Mouse (Mus musculus): ENCODE measurements around the gene Zfp398. TPM values are rescaled to one million over a fixed set of nuclear protein-coding genes. Genes with fewer than 3 reads are reported as not detected.

The Zfp398 gene
- 10 to 100 TPM; 21.0 to 21.3 TPM for total RNA-seq (2021)
- long read RNA-seq, experiment 1, full-length matches to known transcripts = 5 of 13 reads
- long read RNA-seq, experiment 1, partial matches to known transcripts = 7 of 13 reads
- long read RNA-seq, experiment 1, other reads (novel, unspliced or antisense) = 1 of 13 reads
- long read RNA-seq, experiment 2, partial matches to known transcripts = 2 of 4 reads
- long read RNA-seq, experiment 2, other reads (novel, unspliced or antisense) = 1 of 4 reads

- peak; percentile 96 for DNase-seq (ENCODE audit: low spot score in 2 of 2)
Measured at GRCm38 (mm10) chr6:47835482-47835983, at the start of gene Zfp398. Zfp398 (plus strand) TSS chr6:47835661.

GRCm38 (mm10) chr6:47787941-47788736, 47.3 kb upstream of the Zfp398 start:
- peak; percentile 74 to 79 for DNase-seq (ENCODE audit: low spot score in 2 of 2)

- DNase-seq (ENCODE audit: low spot score in 2 of 2) = no peak
Measured at GRCm38 (mm10) chr6:47788821-47789220, 46.6 kb upstream of the Zfp398 start.

- no peak for DNase-seq (ENCODE audit: low spot score in 2 of 2)
Measured at GRCm38 (mm10) chr6:47790745-47791144, 44.7 kb upstream of the Zfp398 start.

GRCm38 (mm10) chr6:47792533-47792932, 42.9 kb upstream of the Zfp398 start:
- no peak for DNase-seq (ENCODE audit: low spot score in 2 of 2)

GRCm38 (mm10) chr6:47793284-47793683, 42.2 kb upstream of the Zfp398 start:
- DNase-seq (ENCODE audit: low spot score in 2 of 2) = no peak

GRCm38 (mm10) chr6:47794106-47794830, 41.2 kb upstream of the Zfp398 start:
- peak; percentile 24 to 25 for DNase-seq (ENCODE audit: low spot score in 2 of 2)

- DNase-seq (ENCODE audit: low spot score in 2 of 2) = peak in 1 of 2 experiments; percentile 46
Measured at GRCm38 (mm10) chr6:47799079-47799478, 36.4 kb upstream of the Zfp398 start.

GRCm38 (mm10) chr6:47805520-47805919, 29.9 kb upstream of the Zfp398 start:
- DNase-seq (ENCODE audit: low spot score in 2 of 2) = no peak

- DNase-seq (ENCODE audit: low spot score in 2 of 2) = no peak
Measured at GRCm38 (mm10) chr6:47807419-47807818, 28.0 kb upstream of the Zfp398 start.

GRCm38 (mm10) chr6:47808545-47808944, 26.9 kb upstream of the Zfp398 start:
- no peak for DNase-seq (ENCODE audit: low spot score in 2 of 2)

- DNase-seq (ENCODE audit: low spot score in 2 of 2) = no peak
Measured at GRCm38 (mm10) chr6:47809053-47809452, 26.4 kb upstream of the Zfp398 start.

- no peak for DNase-seq (ENCODE audit: low spot score in 2 of 2)
Measured at GRCm38 (mm10) chr6:47810181-47810580, 25.3 kb upstream of the Zfp398 start.

GRCm38 (mm10) chr6:47811324-47811723, 24.1 kb upstream of the Zfp398 start:
- DNase-seq (ENCODE audit: low spot score in 2 of 2) = no peak

GRCm38 (mm10) chr6:47812271-47812915, 23.1 kb upstream of the Zfp398 start:
- no peak for DNase-seq (ENCODE audit: low spot score in 2 of 2)

- peak; percentile 98 to 99 for DNase-seq (ENCODE audit: low spot score in 2 of 2)
Measured at GRCm38 (mm10) chr6:47813257-47813878, 22.1 kb upstream of the Zfp398 start, which contains the start of gene Pdia4. Pdia4 (minus strand) TSS chr6:47813430.

- no peak for DNase-seq (ENCODE audit: low spot score in 2 of 2)
Measured at GRCm38 (mm10) chr6:47816151-47816550, 19.3 kb upstream of the Zfp398 start.

GRCm38 (mm10) chr6:47818721-47819120, 16.7 kb upstream of the Zfp398 start:
- no peak for DNase-seq (ENCODE audit: low spot score in 2 of 2)

GRCm38 (mm10) chr6:47819626-47820325, 15.7 kb upstream of the Zfp398 start:
- no peak for DNase-seq (ENCODE audit: low spot score in 2 of 2)

GRCm38 (mm10) chr6:47821236-47821635, 14.2 kb upstream of the Zfp398 start:
- DNase-seq (ENCODE audit: low spot score in 2 of 2) = no peak
